Mouse (Mus musculus) heart, adult 9 months (tissue): ENCODE measurements around the gene Tars2.

ENCODE experiments used
- DNase-seq, 2 experiments: peaks; one replicate each; pipeline ENCODE4 v3.0.0; 2022; ENCODE audit warnings: low spot score in 2 of 2

The Tars2 gene

DNA sequence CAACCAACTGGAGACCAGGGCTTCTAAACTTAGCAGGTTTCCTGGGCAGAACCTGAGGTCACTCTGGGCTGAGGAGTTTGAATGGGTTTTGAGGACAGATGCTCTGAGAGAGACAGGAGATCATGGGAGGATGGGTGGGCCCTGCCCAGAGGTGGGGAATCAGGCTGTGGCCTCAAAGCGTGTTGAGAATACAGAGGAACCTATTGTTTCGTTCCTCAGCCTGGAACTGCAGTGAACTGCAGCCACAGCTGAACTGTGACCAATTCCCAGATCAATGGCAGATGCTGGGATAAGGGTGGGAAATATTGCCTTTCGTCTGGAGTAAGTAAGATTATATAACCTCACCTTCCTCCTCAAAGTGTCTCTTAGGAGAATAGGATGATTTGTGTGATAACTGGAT, 64.2 kb downstream of the Tars2 start:
- no peak for DNase-seq

DNA sequence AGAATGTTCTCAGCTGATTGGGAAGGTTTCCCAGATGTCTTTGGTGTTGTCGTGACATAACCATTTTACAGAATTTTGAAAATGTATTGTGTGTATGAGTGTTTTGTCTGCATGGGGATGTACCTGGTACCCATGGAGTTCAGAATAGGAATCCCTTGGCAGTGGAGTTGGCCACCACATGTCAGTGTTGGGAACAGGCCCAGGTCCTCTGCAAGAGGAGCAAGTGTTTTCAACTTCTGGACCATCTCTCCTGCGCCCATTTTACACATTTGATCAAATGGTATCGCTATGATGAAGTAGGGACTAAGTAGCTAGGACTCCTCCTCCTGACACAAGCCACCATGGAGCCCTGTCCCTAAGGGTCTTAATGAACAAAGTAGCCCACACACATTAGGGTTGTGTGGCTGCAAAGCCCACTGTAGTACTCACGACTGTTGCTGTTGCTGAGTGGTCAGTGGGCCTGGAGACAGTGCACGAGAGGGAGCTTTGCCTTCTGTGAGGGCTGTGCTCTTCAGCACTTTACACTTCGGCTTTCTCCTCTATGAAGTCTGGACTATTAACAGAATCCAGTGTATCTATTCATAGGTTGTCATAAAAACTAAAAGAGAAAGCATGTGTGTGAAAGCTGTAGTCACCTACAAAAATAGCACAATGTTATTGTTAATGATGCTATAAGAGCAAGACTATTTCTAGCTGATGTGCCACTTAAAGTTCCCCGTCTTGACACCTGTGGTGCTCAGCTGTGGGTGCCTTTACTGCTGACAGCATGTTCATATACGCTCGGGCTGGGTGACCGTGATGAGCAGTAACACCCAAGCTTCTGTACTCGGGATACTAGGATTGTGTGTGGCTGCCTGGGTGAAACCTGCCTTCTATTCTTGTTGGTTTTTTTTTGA, 65.0 kb downstream of the Tars2 start:
- no peak for DNase-seq

DNA sequence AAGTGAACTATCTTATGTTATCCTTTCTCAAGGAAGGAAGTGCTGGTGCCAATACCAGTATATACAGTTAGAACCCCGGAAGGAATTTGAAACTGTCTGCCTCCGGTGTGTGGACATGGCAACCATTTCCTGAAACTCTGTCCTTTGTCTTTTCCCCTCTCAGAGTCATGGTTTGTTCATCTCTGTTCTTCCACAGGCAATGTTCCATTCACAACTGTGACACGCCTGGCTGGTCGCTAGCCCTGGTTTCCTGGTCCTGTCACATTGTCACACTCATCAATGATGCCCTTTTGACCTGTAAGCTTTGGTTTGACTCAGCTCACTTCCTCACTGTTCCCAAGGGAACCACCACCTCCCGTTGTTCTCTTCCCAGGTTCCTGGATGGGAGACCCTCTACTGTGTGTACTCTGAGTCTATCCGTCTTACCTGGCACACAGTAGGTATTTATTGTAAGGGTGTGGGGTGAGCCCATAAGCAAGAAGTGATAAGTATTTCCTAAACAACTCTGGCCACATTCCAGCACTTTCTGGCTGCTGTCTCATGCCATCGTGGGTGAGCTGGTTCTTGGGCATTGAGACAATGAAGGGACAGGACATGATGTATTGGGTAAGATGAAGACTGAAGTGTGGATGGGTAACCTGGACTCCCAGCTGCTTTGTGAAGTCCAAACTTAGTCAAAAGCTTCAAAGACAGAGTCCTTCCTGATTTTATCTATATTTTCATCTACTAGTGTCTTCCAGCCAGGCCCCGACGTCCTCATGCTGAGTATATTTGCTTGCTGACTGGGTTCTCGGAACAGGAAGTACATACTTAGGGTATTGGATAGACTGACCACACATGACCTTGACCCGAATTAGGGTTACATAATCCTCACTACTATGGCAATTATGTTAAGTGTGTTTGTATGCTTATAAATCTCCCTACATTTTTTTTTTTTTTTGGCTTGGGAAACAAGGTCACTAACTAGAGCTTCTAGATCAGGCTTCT, 65.9 kb downstream of the Tars2 start:
- DNase-seq: no peak

DNA sequence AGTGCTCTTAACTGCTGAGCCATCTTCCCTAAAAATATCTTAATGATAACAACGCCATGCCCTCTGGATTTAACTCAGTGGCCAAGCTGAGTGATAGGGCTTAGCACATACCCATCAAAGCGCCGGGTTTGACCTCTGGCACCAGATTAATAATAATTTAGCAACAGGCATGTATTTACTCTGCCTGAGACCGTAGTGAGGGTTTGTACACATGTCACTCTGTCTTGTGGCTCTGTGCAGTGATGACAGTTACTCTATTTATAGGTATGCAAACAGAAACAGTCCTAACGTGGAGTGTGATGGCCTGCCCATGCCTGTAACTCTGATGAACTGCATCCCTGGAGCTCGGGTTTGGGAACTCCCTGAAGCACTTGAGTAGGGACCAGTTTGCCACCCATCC, 67.3 kb downstream of the Tars2 start:
- peak; percentile 67 to 78 for DNase-seq

DNA sequence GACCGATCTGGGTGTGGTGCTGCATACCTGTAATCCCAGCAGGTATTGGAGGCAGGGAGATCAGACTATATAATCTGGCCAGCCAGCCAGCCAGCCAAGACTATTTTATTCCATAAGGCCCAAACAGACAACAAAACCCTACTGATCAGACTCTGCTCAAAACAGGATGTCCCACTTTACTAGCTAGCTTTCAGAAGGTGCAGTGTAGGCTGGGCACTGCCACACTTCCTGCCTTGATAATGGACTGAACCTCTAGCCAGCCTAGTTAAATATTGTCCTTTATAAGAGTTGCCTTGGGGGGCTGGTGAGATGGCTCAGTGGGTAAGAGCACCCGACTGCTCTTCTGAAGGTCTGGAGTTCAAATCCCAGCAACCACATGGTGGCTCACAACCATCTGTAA, 69.5 kb downstream of the Tars2 start:
- DNase-seq: peak in 1 of 2 experiments; percentile 0
